Mouse (Mus musculus): ENCODE data around the gene Acot1.

- TF ChIP-seq CTCF (IDR thresholded peaks at IDR 0.05; ENCODE audit: low read depth) (peak; percentile 91), EP300 (optimal IDR thresholded peaks at IDR 0.05) (no peak)
Observed at GRCm38 (mm10) chr12:84030659-84031332, 21.5 kb downstream of the Acot1 start.

Data from stomach, postnatal 0 days (tissue).